Mouse (Mus musculus): ENCODE data around the gene Fn3k.
A peak's percentile ranks its signal among the peaks of the same experiment; 100 is the strongest.

GRCm38 (mm10) chr11:121420830-121421552 is 13.7 kb upstream of the Fn3k start, which contains the start of gene Fn3krp:
- 0 out of 2 replicates have a peak, but pooled peaks have one; percentile 16 for TF ChIP-seq CTCF (IDR thresholded peaks at IDR 0.05; ENCODE audit: extremely low read depth, insufficient read length, insufficient replicate concordance, low read depth, low read length)
- peak; percentile 76 for TF ChIP-seq POLR2A (IDR thresholded peaks at IDR 0.05; ENCODE audit: low read depth, low read length)

Measured in small intestine, adult 2 months (tissue).